10 mouse cellular contexts compared by ENCODE assay signal in the genomic region with DNA sequence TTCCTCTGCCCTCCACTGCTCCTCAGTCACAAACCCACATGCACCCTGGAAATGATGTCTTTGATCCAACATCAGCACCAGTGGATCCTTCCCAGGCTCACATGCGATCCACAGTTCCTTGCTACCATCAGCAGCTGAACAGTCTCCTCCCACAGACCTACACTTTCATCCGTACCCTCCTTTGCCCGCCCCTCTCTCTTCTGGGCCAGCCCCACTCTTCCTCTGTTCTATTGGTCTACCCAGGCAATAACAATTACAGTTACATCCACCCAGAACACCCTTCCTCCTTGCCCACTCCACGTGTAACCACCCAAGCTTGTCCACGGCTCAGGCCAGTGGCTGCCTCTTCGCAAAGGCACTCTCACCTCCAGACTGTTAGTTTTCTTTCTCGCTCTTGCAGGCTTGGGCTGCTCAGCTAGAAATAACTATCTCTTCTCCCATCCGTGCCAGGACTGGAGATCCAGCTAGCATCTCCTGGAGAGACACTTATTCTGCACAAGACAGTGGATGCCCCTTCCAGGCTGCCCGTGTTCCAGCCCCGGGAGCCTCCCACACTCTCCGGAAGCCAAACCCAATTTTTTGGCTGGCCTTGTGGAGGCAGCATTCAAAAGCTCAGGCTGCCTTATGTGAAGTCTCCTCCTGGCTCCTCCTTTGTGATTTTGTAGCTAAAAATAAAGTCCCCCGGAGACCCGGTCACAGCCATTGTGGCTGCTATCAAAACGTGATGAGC.
DNase-seq lines count a peak whose midpoint lies in the region; ATAC-seq and TF ChIP-seq lines count a peak whose summit lies in the region.
"Had no signal": no experiment of that assay in that cellular context is flagged by ENCODE, and none has a peak within 500 bp of the region (broad histone marks: within the 10 kb centered on the region; RNA-seq: fewer than 3 reads in every experiment).

No protein-coding gene starts in this region.

- peak; percentile 19; the same call in 1 of the 2 replicates for ATAC-seq in neural tube, embryonic 13.5 days (ENCODE audit: low read depth)
- no peak for ATAC-seq in neural tube, embryonic 15.5 days (ENCODE audit: low FRiP score)
- no peak for ATAC-seq in megakaryocyte progenitor cell, adult 5-6 weeks (replicated peaks; ENCODE audit: poor library complexity)

- no peak overlapping the region for H3K4me2 ChIP-seq in neural tube, embryonic 13.5 days
- H3K4me2 ChIP-seq in neural tube, embryonic 15.5 days, result no peak overlapping the region
- H3K4me2 ChIP-seq: lung, embryonic 15.5 days had no signal

- peaks cover 7% of the 10 kb centered on the region for H3K27me3 ChIP-seq in neural tube, embryonic 13.5 days
- H3K27me3 ChIP-seq in neural tube, embryonic 15.5 days (replicated peaks), result peaks cover 4% of the 10 kb centered on the region; the same call in 1 of the 2 replicates
- H3K27me3 ChIP-seq: lung, embryonic 15.5 days had no signal

- peaks cover 14% of the 10 kb centered on the region for H3K4me1 ChIP-seq in neural tube, embryonic 13.5 days (replicated peaks)
- H3K4me1 ChIP-seq in neural tube, embryonic 15.5 days, result peaks cover 8% of the 10 kb centered on the region; the same call in 1 of the 2 replicates
- no peaks in the 10 kb centered on the region for H3K4me1 ChIP-seq in lung, adult 2 months (ENCODE audit: control insufficient read depth, insufficient read depth, low read length)
- H3K4me1 ChIP-seq: lung, embryonic 15.5 days had no signal

- no peak overlapping the region for H3K4me3 ChIP-seq in neural tube, embryonic 13.5 days
- no peak overlapping the region for H3K4me3 ChIP-seq in neural tube, embryonic 15.5 days (replicated peaks)
- no peak overlapping the region for H3K4me3 ChIP-seq in lung, adult 2 months (replicated peaks; ENCODE audit: extremely low read depth, low read depth, low read length)
- H3K4me3 ChIP-seq: lung, embryonic 15.5 days had no signal

- no peak for TF ChIP-seq POLR2A in lung, adult 2 months (IDR thresholded peaks at IDR 0.05; ENCODE audit: borderline replicate concordance, extremely low read depth, low read depth, low read length)

- DNase-seq in cerebellum, postnatal 25 days, result peak; percentile 40 to 50
- no peak for DNase-seq in cerebellum, adult 11-12 months
- DNase-seq in heart, postnatal 4 days, result peak; percentile 19
- DNase-seq in right cerebral cortex, postnatal 25 days, result peak; percentile 15
- DNase-seq in lung, adult 2 months, result no peak
- DNase-seq: gastrocnemius, postnatal 25 days had no signal

- no peaks in the 10 kb centered on the region for H3K36me3 ChIP-seq in neural tube, embryonic 13.5 days
- no peaks in the 10 kb centered on the region for H3K36me3 ChIP-seq in neural tube, embryonic 15.5 days
- H3K36me3 ChIP-seq: lung, embryonic 15.5 days had no signal

- TF ChIP-seq CTCF in lung, adult 2 months (IDR thresholded peaks at IDR 0.05; ENCODE audit: insufficient read depth, low read length), result no peak

- WGBS in neural tube, embryonic 13.5 days, result 67% methylated on average over 14 of the region's 14 CpGs
- WGBS in neural tube, embryonic 15.5 days, result 62% methylated on average over 14 of the region's 14 CpGs
- 65% methylated on average over 14 of the region's 14 CpGs for WGBS in lung, adult 2 months

- no peak overlapping the region for H3K9ac ChIP-seq in neural tube, embryonic 13.5 days
- H3K9ac ChIP-seq in neural tube, embryonic 15.5 days (replicated peaks), result no peak overlapping the region
- H3K9ac ChIP-seq: lung, embryonic 15.5 days had no signal

- no peaks in the 10 kb centered on the region for H3K9me3 ChIP-seq in neural tube, embryonic 13.5 days
- H3K9me3 ChIP-seq in neural tube, embryonic 15.5 days (replicated peaks), result no peaks in the 10 kb centered on the region
- H3K9me3 ChIP-seq: lung, embryonic 15.5 days had no signal

- no peak overlapping the region for H3K27ac ChIP-seq in neural tube, embryonic 13.5 days (replicated peaks)
- no peak overlapping the region for H3K27ac ChIP-seq in neural tube, embryonic 15.5 days (replicated peaks)
- H3K27ac ChIP-seq: lung, embryonic 15.5 days had no signal

Comparison
In these comparisons a context has a peak if more than half of its experiments do, and no peak if none do; other contexts are left out.
1. DNase-seq: peak in cerebellum, postnatal 25 days (2 of 2), heart, postnatal 4 days (single experiment) and right cerebral cortex, postnatal 25 days (single experiment); none in cerebellum, adult 11-12 months (single experiment) and lung, adult 2 months (single experiment).